Mouse (Mus musculus) lung, adult 2 months (tissue): ENCODE results near the gene Itga10.

Experiments
- CTCF ChIP-seq: fragments of 200-500 bp; IDR thresholded peaks from 2 replicates; pipeline ENCODE4 v1.5.1; 2011; ENCODE audit warnings: mild to moderate bottlenecking, low read length, control low read depth; ENCODE audit not compliant: insufficient read depth
- POLR2A ChIP-seq: fragments of 200-500 bp; IDR thresholded peaks from 2 replicates; pipeline ENCODE4 v1.6.1; 2011; ENCODE audit warnings: low read depth, mild to moderate bottlenecking, control low read depth, low read length, borderline replicate concordance; ENCODE audit errors: extremely low read depth

DNA sequence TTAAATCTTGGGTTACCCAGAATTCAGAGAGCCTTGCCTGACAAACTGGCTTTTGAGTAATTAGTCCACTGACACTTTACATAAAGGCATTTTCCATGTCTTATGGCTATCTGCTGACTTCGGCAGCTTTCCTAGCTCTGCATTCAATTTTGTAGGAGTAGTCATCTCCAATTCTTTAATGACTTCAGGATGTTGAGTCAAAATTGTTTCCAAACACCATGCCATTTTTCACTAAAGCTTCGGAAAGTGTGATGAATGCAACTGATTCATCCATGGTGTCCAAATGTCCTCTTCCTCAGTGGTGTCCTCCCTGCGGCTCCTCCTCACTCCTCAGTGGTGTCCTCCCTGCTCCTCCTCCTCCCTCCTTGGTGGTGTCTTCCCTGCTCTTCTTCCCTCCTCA lies 27.4 kb upstream of the Itga10 start:
- TF ChIP-seq CTCF (no peak), POLR2A (no peak)
